Mouse (Mus musculus) heart, postnatal 10 days (tissue): ENCODE measurements around the gene Asb6. TPM values are rescaled to one million over a fixed set of nuclear protein-coding genes. Genes with fewer than 3 reads are reported as not detected.

ENCODE experiments used
- total RNA-seq, 2 experiments: library from RNA; stranded (reverse); gene quantifications; 2 replicates each; pipeline ENCODE4 v1.2.3; 2021

Asb6 gene
- total RNA-seq, 2 experiments from 2014 or later = 12.0 to 13.5 TPM

Other genes with a start within 250 kb of the Asb6 start
- gene Cstad, start 235.3 kb downstream of the Asb6 start, total RNA-seq = 1 to 10 TPM; 1.9 to 3.1 TPM
- gene 1700001O22Rik, start 26.7 kb downstream of the Asb6 start, total RNA-seq = 1 to 10 TPM in 1 of 2 experiments, under 1 TPM in 1; 0.93 to 1.7 TPM
- gene Ntmt1, start 22.5 kb downstream of the Asb6 start, total RNA-seq = 10 to 100 TPM; 41.3 to 41.9 TPM
- 1 to 10 TPM; 3.1 to 4.9 TPM for gene Prrx2, start 4.6 kb upstream of the Asb6 start, total RNA-seq
- 1 to 10 TPM; 1.1 to 2.3 TPM for gene Ptges, start 99.5 kb upstream of the Asb6 start, total RNA-seq
- gene Tor1b, start 122.6 kb upstream of the Asb6 start, total RNA-seq = 10 to 100 TPM; 29.3 to 34.0 TPM
- gene Tor1a, start 137.6 kb upstream of the Asb6 start, total RNA-seq = 10 to 100 TPM; 18.9 to 20.7 TPM
- 10 to 100 TPM; 19.2 to 19.9 TPM for gene BC005624, start 151.9 kb upstream of the Asb6 start, total RNA-seq
- 10 to 100 TPM; 58.5 to 61.1 TPM for gene Usp20, start 151.9 kb upstream of the Asb6 start, total RNA-seq